Mouse (Mus musculus) monocyte, adult 5-6 weeks (primary cell): ENCODE measurements around the gene Omp. TPM values are rescaled to one million over a fixed set of nuclear protein-coding genes. Genes with fewer than 3 reads are reported as not detected.
A peak's percentile ranks its signal among the peaks of the same experiment; 100 is the strongest.

Experiments
- ATAC-seq: fragments of 153-309, 156-312 bp; replicated peaks from 2 replicates; pipeline ENCODE4 v1.8.0; 2017; ENCODE audit warnings: mild to moderate bottlenecking; ENCODE audit not compliant: low TSS enrichment, insufficient number of reproducible peaks, severe bottlenecking, poor library complexity, low FRiP score
- total RNA-seq: library from RNA; stranded (forward); fragments of 200-1000, 200-491, 200-594 nt; gene quantifications from 3 replicates; pipeline ENCODE4 v1.2.3, GENCODE M21; 2017

Omp gene
- total RNA-seq, 1 experiment from 2014 or later = not detected

GRCm38 (mm10) chr7:98109771-98110170, 35.5 kb downstream of the Omp start:
- ATAC-seq = no peak

GRCm38 (mm10) chr7:98108636-98109430, 36.5 kb downstream of the Omp start:
- ATAC-seq = peak; percentile 53

- ATAC-seq = no peak
These were observed 39.0 kb downstream of the Omp start for GRCm38 (mm10) chr7:98106272-98106671.

GRCm38 (mm10) chr7:98104481-98105435, 40.5 kb downstream of the Omp start:
- no peak for ATAC-seq

DNA sequence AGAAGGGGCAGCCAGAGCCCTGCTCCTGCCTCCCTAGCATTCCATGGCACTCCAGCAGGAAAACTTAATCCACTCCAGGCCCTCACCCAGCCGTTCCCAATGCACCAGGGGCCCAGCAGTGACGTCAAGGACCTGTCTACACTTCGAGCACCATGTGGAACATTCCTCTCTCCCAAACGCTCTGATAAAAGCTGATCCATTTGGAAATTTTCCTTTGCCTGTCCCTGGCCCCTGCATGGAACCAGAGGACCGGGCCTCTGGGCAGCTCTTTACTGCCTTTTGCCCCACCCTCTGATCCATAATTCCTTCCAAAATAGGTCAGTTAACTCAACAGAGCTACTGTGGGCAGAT, 41.4 kb downstream of the Omp start:
- ATAC-seq = no peak

DNA sequence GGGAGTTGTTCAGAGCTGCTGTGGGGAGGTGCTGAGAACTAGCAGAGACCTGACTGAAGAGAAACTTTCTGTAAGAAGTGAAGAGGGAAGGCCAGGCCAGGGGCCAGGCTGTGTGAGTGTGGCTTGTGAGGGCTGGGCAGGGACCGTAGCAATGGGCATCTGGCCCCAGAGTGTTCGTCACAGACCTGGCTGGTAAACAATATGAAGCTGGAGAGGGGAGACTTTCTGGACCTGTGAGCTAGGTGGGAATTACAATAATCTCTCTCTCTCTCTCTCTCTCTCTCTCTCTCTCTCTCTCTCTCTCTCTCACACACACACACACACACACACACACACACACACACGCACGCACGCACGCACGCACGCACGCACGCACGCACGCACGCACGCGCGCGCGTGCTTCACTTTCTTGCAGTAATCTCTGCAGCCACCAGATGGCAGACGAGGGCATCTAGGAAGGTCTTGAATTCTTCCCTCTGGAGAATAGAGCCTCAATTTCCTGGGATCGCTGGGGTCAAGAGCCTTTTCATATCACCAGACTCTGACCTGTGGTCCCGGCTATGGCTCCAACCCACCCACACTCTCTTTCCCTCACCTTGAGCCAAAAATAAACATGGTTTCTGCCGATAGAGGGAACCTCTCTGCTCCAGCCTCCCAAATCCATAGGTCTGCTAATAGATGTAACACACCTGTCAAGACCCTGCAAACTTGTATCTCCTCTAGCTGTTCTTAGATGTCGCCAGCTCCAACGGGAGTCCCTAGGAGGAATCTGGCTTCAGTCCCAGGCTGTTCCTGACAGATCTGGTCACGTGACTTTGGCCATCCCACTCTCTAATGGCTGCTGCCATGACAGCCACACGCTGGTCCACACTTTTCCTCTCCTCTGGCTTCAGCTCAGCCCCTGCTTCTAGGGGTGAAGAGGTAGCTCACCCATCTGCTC, 42.0 kb downstream of the Omp start:
- ATAC-seq = peak; percentile 58; the same call in 1 of the 2 replicates

GRCm38 (mm10) chr7:98102488-98102887, 42.8 kb downstream of the Omp start:
- no peak for ATAC-seq

GRCm38 (mm10) chr7:98097557-98097956, 47.7 kb downstream of the Omp start:
- ATAC-seq = no peak

DNA sequence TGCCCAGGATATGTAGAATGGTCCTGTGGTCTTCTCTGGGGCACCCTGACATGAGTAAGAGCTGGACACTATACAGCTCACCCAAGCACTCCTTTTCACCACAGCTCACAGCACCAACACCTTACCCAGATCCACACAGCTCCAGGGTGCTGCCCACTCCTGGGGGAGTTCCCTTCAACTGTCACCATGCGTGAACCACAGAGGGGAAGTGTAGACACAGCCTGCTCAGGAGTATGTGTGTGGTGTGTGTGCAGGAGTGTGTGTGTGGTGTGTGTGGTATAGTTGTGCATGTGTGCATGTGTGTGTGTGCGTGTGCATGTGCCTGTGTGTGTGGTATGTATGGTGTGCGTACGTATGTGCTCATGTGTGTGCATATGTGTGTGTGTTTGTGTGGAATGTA, 49.5 kb downstream of the Omp start:
- ATAC-seq = no peak

Other genes with a start within 250 kb of the Omp start
- gene Gdpd4, start 225.5 kb downstream of the Omp start, total RNA-seq = not detected in 3 replicates
- 11.8 to 14.7 TPM (median 13.1 TPM) in 3 replicates for gene Myo7a, start 26.0 kb downstream of the Omp start, total RNA-seq
- gene Capn5, start 32.8 kb upstream of the Omp start, total RNA-seq = 0.76 to 2.3 TPM in 2 of 3 replicates, not detected in the other
- gene B3gnt6, start 54.0 kb upstream of the Omp start, total RNA-seq = 0.19 to 0.43 TPM in 2 of 3 replicates, not detected in the other
- 111 to 164 TPM (median 121 TPM) in 3 replicates for gene Acer3, start 175.7 kb upstream of the Omp start, total RNA-seq
- not detected in 3 replicates for gene Tsku, start 215.8 kb upstream of the Omp start, total RNA-seq